Mouse (Mus musculus) activated CD4-positive, CD25-positive, alpha-beta regulatory T cell, adult 4 months (primary cell): ENCODE results near the gene Cdhr2. TPM values are rescaled to one million over a fixed set of nuclear protein-coding genes. Genes with fewer than 3 reads are reported as not detected.

ENCODE experiments used
- polyA plus RNA-seq, 2 experiments: library from polyadenylated mRNA; unstranded; fragments of 100-300 nt; shearing (Covaris generic); gene quantifications; one replicate each; pipeline ENCODE4 v1.2.1; 2017

Cdhr2 gene
- polyA plus RNA-seq, 2 experiments from 2014 or later = 0.08 TPM; not detected in 1

Other genes starting within 250 kb of the Cdhr2 start
- 10 to 100 TPM; 31.5 to 33.0 TPM for gene Thoc3, start 232.6 kb upstream of the Cdhr2 start, polyA plus RNA-seq
- 1 to 10 TPM; 6.7 to 7.9 TPM for gene Simc1, start 197.7 kb upstream of the Cdhr2 start, polyA plus RNA-seq
- gene 4833439L19Rik, start 136.0 kb upstream of the Cdhr2 start, polyA plus RNA-seq = 10 to 100 TPM; 63.3 to 66.3 TPM
- 1 to 10 TPM; 2.7 to 6.6 TPM for gene Arl10, start 126.4 kb upstream of the Cdhr2 start, polyA plus RNA-seq
- 10 to 100 TPM; 64.0 to 66.2 TPM for gene Nop16, start 111.4 kb upstream of the Cdhr2 start, polyA plus RNA-seq
- 100 to 1,000 TPM; 130 to 146 TPM for gene Higd2a, start 111.3 kb upstream of the Cdhr2 start, polyA plus RNA-seq
- gene Cltb, start 90.1 kb upstream of the Cdhr2 start, polyA plus RNA-seq = 10 to 100 TPM; 11.7 TPM
- gene Faf2, start 79.7 kb upstream of the Cdhr2 start, polyA plus RNA-seq = 10 to 100 TPM; 80.6 to 89.1 TPM
- gene Rnf44, start 7.6 kb upstream of the Cdhr2 start, polyA plus RNA-seq = 10 to 100 TPM; 23.3 to 31.2 TPM
- gene Gprin1, start 48.4 kb downstream of the Cdhr2 start, polyA plus RNA-seq = not detected
- under 1 TPM; 0.33 to 0.62 TPM for gene Sncb, start 65.1 kb downstream of the Cdhr2 start, polyA plus RNA-seq
- not detected for gene Eif4e1b, start 82.5 kb downstream of the Cdhr2 start, polyA plus RNA-seq
- 1 to 10 TPM; 1.5 to 2.2 TPM for gene Tspan17, start 87.9 kb downstream of the Cdhr2 start, polyA plus RNA-seq
- gene Unc5a, start 247.9 kb downstream of the Cdhr2 start, polyA plus RNA-seq = under 1 TPM; 0.74 to 0.76 TPM